Mouse (Mus musculus) megakaryocyte, embryonic 14.5 days (primary cell): Measurements from ENCODE around the gene Ttc34.

Experiments
- FLI1 ChIP-seq: IDR thresholded peaks from 2 replicates; pipeline ENCODE4 v1.6.1; 2012; ENCODE audit warnings: low read length, inconsistent platforms, mixed read lengths
- GATA1 ChIP-seq: IDR thresholded peaks from 3 replicates; pipeline ENCODE4 v1.6.1; 2012; ENCODE audit warnings: mixed read lengths, low read length, inconsistent platforms, borderline replicate concordance

GRCm38 (mm10) chr4:154800543-154800942, 36.7 kb upstream of the Ttc34 start:
- no peak for TF ChIP-seq GATA1
- no peak for TF ChIP-seq FLI1
